Mouse (Mus musculus) ES-Bruce4 (cell line): ENCODE data around the gene Robo2.

Experiments
- CTCF ChIP-seq: IDR thresholded peaks from one replicate; pipeline ENCODE4 v1.8.1; 2011; ENCODE audit warnings: low read depth, low read length
- POLR2A ChIP-seq: IDR thresholded peaks from one replicate; pipeline ENCODE4 v1.8.1; 2011; ENCODE audit warnings: low read length; ENCODE audit not compliant: insufficient read depth

DNA sequence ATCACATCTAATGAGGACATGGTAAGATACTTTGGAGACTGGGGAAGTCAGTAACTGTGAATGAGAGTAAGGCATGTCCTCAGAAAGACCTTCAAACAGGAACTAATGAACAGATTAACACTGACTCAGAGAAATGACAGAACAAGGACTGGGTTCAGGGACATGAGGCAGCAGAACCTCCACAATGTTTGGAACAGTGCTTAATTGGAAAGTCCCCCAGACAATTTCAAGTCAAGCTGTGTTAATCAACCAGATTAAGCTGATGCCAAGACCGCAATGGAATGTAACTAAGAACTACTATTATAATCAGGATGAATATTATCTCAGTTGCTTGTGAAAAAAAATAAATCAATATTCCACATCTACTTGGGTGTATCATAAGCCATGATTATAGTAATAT, 137.0 kb downstream of the Robo2 start:
- TF ChIP-seq POLR2A (no peak), CTCF (no peak)
